Mouse (Mus musculus): ENCODE data around the gene Hist1h2ak. TPM values are rescaled to one million over a fixed set of nuclear protein-coding genes. Genes with fewer than 3 reads are reported as not detected.

Hist1h2ak gene
- total and polyA plus RNA-seq, 3 experiments: 6.2 to 1,125 (median 16.6) TPM

GRCm38 (mm10) chr13:21781021-21781555 is 27.5 kb upstream of the Hist1h2ak start:
- H3K79me2 ChIP-seq (replicated peaks; ENCODE audit: control insufficient read depth, extremely low read depth, insufficient read depth, poor library complexity, severe bottlenecking): no peaks in the 10 kb centered on the region; the same call in 1 of the 2 replicates
- H3K9me3 ChIP-seq (replicated peaks; ENCODE audit: low read length): no peaks in the 10 kb centered on the region
- TF ChIP-seq MYC (IDR thresholded peaks at IDR 0.05; ENCODE audit: low read depth, low read length): no peak
- H3K9ac ChIP-seq (ENCODE audit: insufficient read depth, low read depth): peak overlapping the region; percentile 86; the same call in 1 of the 2 replicates
- peaks cover 6 to 39% of the 10 kb centered on the region in 2 experiments; a peak in 3 of 4 replicates for H3K4me1 ChIP-seq (ENCODE audit: control insufficient read depth in 1 of 2, insufficient read depth in 2 of 2)
- peak overlapping the region in 1 of 3 experiments; percentile 59 for H3K4me3 ChIP-seq (replicated peaks in 1 of 3; ENCODE audit: low read depth in 2 of 3, low read length in 2 of 3, poor library complexity in 1 of 3)
- H3K36me3 ChIP-seq (replicated peaks in 1 of 2; ENCODE audit: control insufficient read depth in 1 of 2, insufficient read depth in 1 of 2, low read length in 1 of 2): no peaks in the 10 kb centered on the region
- H3K27ac ChIP-seq (ENCODE audit: insufficient read depth, low read depth): peak overlapping the region; percentile 35; the same call in 1 of the 2 replicates
- H3K27me3 ChIP-seq (replicated peaks): no peaks in the 10 kb centered on the region
- dilution Hi-C loops (cut with MboI; ENCODE audit: extremely low pct_ligation_motif_present, extremely low pct_unique_long_range_greater_than_20kb, low sequenced_read_pairs) (no loop called here), in situ Hi-C loops (cut with MboI; ENCODE audit: low pct_ligation_motif_present, low pct_unique_long_range_greater_than_20kb, low sequenced_read_pairs) (no loop called here)
- H3K4me2 ChIP-seq (ENCODE audit: insufficient read depth, low read depth, poor library complexity, severe bottlenecking): peak overlapping the region; percentile 65
- peak; percentile 29 for DNase-seq (ENCODE audit: extremely low read depth)

- Histone ChIP-seq H3K27me3 (replicated peaks) (no peaks in the 10 kb centered on the region), H3K4me3 (replicated peaks in 1 of 3; ENCODE audit: low read depth in 2 of 3, low read length in 2 of 3, poor library complexity in 1 of 3) (peak within 1 kb of the TSS; percentile 59 to 72 (median 59)), H3K9me3 (replicated peaks; ENCODE audit: low read length) (no peaks in the 10 kb centered on the region), H3K4me1 (ENCODE audit: control insufficient read depth in 1 of 2, insufficient read depth in 2 of 2) (peaks cover 6 to 30% of the 10 kb centered on the region in 2 experiments; a peak in 3 of 4 replicates), H3K4me2 (ENCODE audit: insufficient read depth, low read depth, poor library complexity, severe bottlenecking) (peak within 1 kb of the TSS; percentile 65), H3K27ac (ENCODE audit: insufficient read depth, low read depth) (peak within 1 kb of the TSS; percentile 97), H3K36me3 (replicated peaks in 1 of 2; ENCODE audit: control insufficient read depth in 1 of 2, insufficient read depth in 1 of 2, low read length in 1 of 2) (no peaks in the 10 kb centered on the region), H3K79me2 (replicated peaks; ENCODE audit: control insufficient read depth, extremely low read depth, insufficient read depth, poor library complexity, severe bottlenecking) (no peaks in the 10 kb centered on the region; the same call in 1 of the 2 replicates), H3K9ac (ENCODE audit: insufficient read depth, low read depth) (peak within 1 kb of the TSS; percentile 86)
- in situ Hi-C loops (cut with MboI; ENCODE audit: low pct_ligation_motif_present, low pct_unique_long_range_greater_than_20kb, low sequenced_read_pairs): no loop called here
- dilution Hi-C loops (cut with MboI; ENCODE audit: extremely low pct_ligation_motif_present, extremely low pct_unique_long_range_greater_than_20kb, low sequenced_read_pairs): no loop called here
- DNase-seq (ENCODE audit: extremely low read depth): peak; percentile 89
- TF ChIP-seq ZC3H11A (IDR thresholded peaks at IDR 0.05; ENCODE audit: low read depth, low read length) (no peak; the same call in 1 of the 2 replicates), MAX (IDR thresholded peaks at IDR 0.05; ENCODE audit: low read length) (no peak), EP300 (IDR thresholded peaks at IDR 0.05; ENCODE audit: low read length) (no peak), TCF12 (IDR thresholded peaks at IDR 0.05; ENCODE audit: low read depth, low read length) (peak; percentile 96), RCOR1 (conservative IDR thresholded peaks at IDR 0.05; ENCODE audit: low read depth, low read length) (peak; percentile 90), UBTF (IDR thresholded peaks at IDR 0.05; ENCODE audit: low read depth, low read length) (peak; percentile 92), SIN3A (IDR thresholded peaks at IDR 0.05; ENCODE audit: low read length) (peak; percentile 95), GABPA (IDR thresholded peaks at IDR 0.05; ENCODE audit: insufficient replicate concordance, low read depth, low read length) (no peak), MYC (IDR thresholded peaks at IDR 0.05; ENCODE audit: low read depth, low read length) (0 out of 2 replicates have a peak, but pooled peaks have one; percentile 36), ZKSCAN1 (IDR thresholded peaks at IDR 0.05; ENCODE audit: borderline replicate concordance, low read depth, low read length) (no peak), USF1 (IDR thresholded peaks at IDR 0.05; ENCODE audit: low read depth, low read length) (no peak), HCFC1 (IDR thresholded peaks at IDR 0.05; ENCODE audit: low read depth, low read length) (peak; percentile 66), MAFK (IDR thresholded peaks at IDR 0.05; ENCODE audit: insufficient replicate concordance, low read length) (0 out of 2 replicates have a peak, but pooled peaks have one; percentile 7), JUND (conservative IDR thresholded peaks at IDR 0.05; ENCODE audit: low read depth, low read length) (no peak), NELFE (IDR thresholded peaks at IDR 0.05; ENCODE audit: low read depth, low read length) (peak; percentile 100), MAZ (IDR thresholded peaks at IDR 0.05; ENCODE audit: low read depth, low read length) (peak; percentile 75; the same call in 1 of the 2 replicates), ZMIZ1 (IDR thresholded peaks at IDR 0.05; ENCODE audit: low read depth, low read length) (peak; percentile 100), POLR2AphosphoS2 (IDR thresholded peaks at IDR 0.05; ENCODE audit: low read depth, low read length) (peak; percentile 94), ELF1 (IDR thresholded peaks at IDR 0.05; ENCODE audit: low read depth, low read length) (peak; percentile 19; the same call in 1 of the 2 replicates), TBP (conservative IDR thresholded peaks at IDR 0.05; ENCODE audit: low read depth, low read length) (peak; percentile 99), PAX5 (IDR thresholded peaks at IDR 0.05; ENCODE audit: low read length) (no peak), E2F4 (IDR thresholded peaks at IDR 0.05; ENCODE audit: insufficient replicate concordance, low read depth, low read length) (peak; percentile 82; the same call in 1 of the 2 replicates), IRF4 (IDR thresholded peaks at IDR 0.05; ENCODE audit: low read depth, low read length) (peak; percentile 61; the same call in 1 of the 2 replicates), SMC3 (IDR thresholded peaks at IDR 0.05; ENCODE audit: low read depth, low read length) (no peak), ETS1 (conservative IDR thresholded peaks at IDR 0.05; ENCODE audit: low read depth, low read length) (0 out of 2 replicates have a peak, but pooled peaks have one; percentile 21), POLR2A (IDR thresholded peaks at IDR 0.05; ENCODE audit: low read depth, low read length) (peak; percentile 93), NRF1 (IDR thresholded peaks at IDR 0.05; ENCODE audit: low read depth, low read length) (no peak; the same call in 1 of the 2 replicates), USF2 (conservative IDR thresholded peaks at IDR 0.05; ENCODE audit: low read depth, low read length) (peak; percentile 57)
Observed at GRCm38 (mm10) chr13:21779767-21780731, 26.4 kb upstream of the Hist1h2ak start, which contains the start of gene Hist1h1b. Gene Hist1h1b, minus strand, starts transcription at chr13:21780625.

All from CH12.LX (cell line).